Mouse (Mus musculus) gastrocnemius, adult 8-10 months (tissue): ENCODE data around the gene Dcxr. TPM values are rescaled to one million over a fixed set of nuclear protein-coding genes. Genes with fewer than 3 reads are reported as not detected.
"Not testable (repeated sequence)": the region's sequence is repeated elsewhere in the genome, so short reads cannot be mapped to it uniquely, and the experiment has no call there.

Experiments
- DNase-seq, 2 experiments: peaks; one replicate each; pipeline ENCODE4 v3.0.0; 2022; ENCODE audit warnings: low spot score in 2 of 2
- total RNA-seq, 4 experiments: library from RNA; stranded (reverse); gene quantifications; 2 replicates each; pipeline ENCODE4 v1.2.4; 2022

The Dcxr gene
- total RNA-seq, 4 experiments from 2014 or later, result 7.9 to 9.8 (median 8.7) TPM

GRCm38 (mm10) chr11:120709551-120709950 lies 17.5 kb downstream of the Dcxr start:
- no peak for DNase-seq

- no peak for DNase-seq
Observed at GRCm38 (mm10) chr11:120707969-120708368, 19.1 kb downstream of the Dcxr start.

- no peak for DNase-seq
Observed at GRCm38 (mm10) chr11:120707225-120707624, 19.9 kb downstream of the Dcxr start.

GRCm38 (mm10) chr11:120706120-120706519 lies 21.0 kb downstream of the Dcxr start:
- DNase-seq, result no peak

- no peak for DNase-seq
Observed at GRCm38 (mm10) chr11:120704486-120705325, 22.4 kb downstream of the Dcxr start.

GRCm38 (mm10) chr11:120703696-120704454 lies 23.2 kb downstream of the Dcxr start:
- DNase-seq, result no peak

- peak; percentile 51 to 63 for DNase-seq
Observed at GRCm38 (mm10) chr11:120697741-120698140, 29.3 kb downstream of the Dcxr start.

GRCm38 (mm10) chr11:120696568-120696967 lies 30.5 kb downstream of the Dcxr start:
- no peak for DNase-seq

GRCm38 (mm10) chr11:120695641-120696040 lies 31.4 kb downstream of the Dcxr start:
- DNase-seq, result no peak

- DNase-seq, result no peak
Observed at GRCm38 (mm10) chr11:120695184-120695583, 31.9 kb downstream of the Dcxr start.

- no peak for DNase-seq
Observed at GRCm38 (mm10) chr11:120693461-120693860, 33.6 kb downstream of the Dcxr start.

- DNase-seq, result no peak
Observed at GRCm38 (mm10) chr11:120692471-120693011, 34.5 kb downstream of the Dcxr start.

- DNase-seq, result no peak
Observed at GRCm38 (mm10) chr11:120689365-120689764, 37.7 kb downstream of the Dcxr start.

- DNase-seq, result no peak
Observed at GRCm38 (mm10) chr11:120686650-120687272, 40.3 kb downstream of the Dcxr start.

GRCm38 (mm10) chr11:120684660-120685059 lies 42.4 kb downstream of the Dcxr start:
- no peak for DNase-seq

GRCm38 (mm10) chr11:120684086-120684485 lies 43.0 kb downstream of the Dcxr start:
- DNase-seq, result peak; percentile 33 to 36

- no peak for DNase-seq
Observed at GRCm38 (mm10) chr11:120683536-120683935, 43.5 kb downstream of the Dcxr start.

- DNase-seq, result no peak
Observed at GRCm38 (mm10) chr11:120682683-120683082, 44.4 kb downstream of the Dcxr start.

GRCm38 (mm10) chr11:120679909-120680308 lies 47.2 kb downstream of the Dcxr start:
- no peak for DNase-seq

- no peak for DNase-seq
Observed at GRCm38 (mm10) chr11:120676951-120677350, 50.1 kb downstream of the Dcxr start.

GRCm38 (mm10) chr11:120675875-120676274 lies 51.2 kb downstream of the Dcxr start:
- DNase-seq, result not testable (repeated sequence)
